Comparison of ENCODE assay signal across 8 mouse cellular contexts in genomic region chr2:163438619-163439451, GRCm38 (mm10). TPM values are rescaled to one million over a fixed set of nuclear protein-coding genes. Genes with fewer than 3 reads are reported as not detected.
DNase-seq lines count a peak whose midpoint lies in the region; ATAC-seq lines count a peak whose summit lies in the region.

No protein-coding gene starts in this region.

- peak overlapping the region; percentile 17; the same call in 1 of the 2 replicates for H3K4me3 ChIP-seq in lung, embryonic 15.5 days
- H3K4me3 ChIP-seq in forebrain, embryonic 13.5 days = peak overlapping the region; percentile 80
- peak overlapping the region; percentile 36 for H3K4me3 ChIP-seq in kidney, embryonic 14.5 days (ENCODE audit: low read length)
- peak overlapping the region; percentile 82 for H3K4me3 ChIP-seq in midbrain, embryonic 10.5 days

- ATAC-seq in lung, embryonic 15.5 days (ENCODE audit: borderline replicate concordance, extremely low read depth, low FRiP score, low TSS enrichment) = no peak
- ATAC-seq in forebrain, embryonic 13.5 days = peak; percentile 69
- ATAC-seq in kidney, embryonic 14.5 days (ENCODE audit: low FRiP score, low TSS enrichment) = peak; percentile 57; the same call in 1 of the 2 replicates

- no peaks in the 10 kb centered on the region for H3K9me3 ChIP-seq in lung, embryonic 15.5 days
- H3K9me3 ChIP-seq in forebrain, embryonic 13.5 days (replicated peaks) = no peaks in the 10 kb centered on the region
- H3K9me3 ChIP-seq in kidney, embryonic 14.5 days (ENCODE audit: control insufficient read depth, low read length) = no peaks in the 10 kb centered on the region
- H3K9me3 ChIP-seq in midbrain, embryonic 10.5 days (replicated peaks) = no peaks in the 10 kb centered on the region

- WGBS in lung, embryonic 15.5 days = 2% methylated on average over 30 of the region's 30 CpGs
- WGBS in forebrain, embryonic 13.5 days = 1% methylated on average over 30 of the region's 30 CpGs
- 3% methylated on average over 30 of the region's 30 CpGs for WGBS in kidney, embryonic 14.5 days
- WGBS in midbrain, embryonic 10.5 days = 2% methylated on average over 30 of the region's 30 CpGs

- no peak for DNase-seq in lung, postnatal 25 days (ENCODE audit: low spot score)
- peak; percentile 67 for DNase-seq in brain, adult 2 months (ENCODE audit: low read depth, low spot score)
- peak; percentile 53 for DNase-seq in midbrain, embryonic 10.5 days (ENCODE audit: low spot score)
- peak; percentile 61 for DNase-seq in testis, postnatal 14 days (ENCODE audit: low spot score)
- DNase-seq in T-cell, adult 2 months (ENCODE audit: low spot score) = no peak

- H3K27ac ChIP-seq in lung, embryonic 15.5 days = no peak overlapping the region
- peak overlapping the region; percentile 71 for H3K27ac ChIP-seq in forebrain, embryonic 13.5 days
- no peak overlapping the region for H3K27ac ChIP-seq in kidney, embryonic 14.5 days (ENCODE audit: low read depth, low read length)
- H3K27ac ChIP-seq in midbrain, embryonic 10.5 days (replicated peaks) = peak overlapping the region; percentile 86

- no peaks in the 10 kb centered on the region for H3K36me3 ChIP-seq in lung, embryonic 15.5 days
- no peaks in the 10 kb centered on the region for H3K36me3 ChIP-seq in forebrain, embryonic 13.5 days (ENCODE audit: poor library complexity, severe bottlenecking)
- H3K36me3 ChIP-seq in kidney, embryonic 14.5 days (ENCODE audit: control insufficient read depth, insufficient read depth, low read length) = no peaks in the 10 kb centered on the region
- H3K36me3 ChIP-seq in midbrain, embryonic 10.5 days = no peaks in the 10 kb centered on the region

- H3K4me2 ChIP-seq in lung, embryonic 15.5 days = peak overlapping the region; percentile 46
- peak overlapping the region; percentile 71 for H3K4me2 ChIP-seq in forebrain, embryonic 13.5 days
- H3K4me2 ChIP-seq in kidney, embryonic 14.5 days (replicated peaks; ENCODE audit: low read depth, low read length) = peak overlapping the region; percentile 46

- peaks cover 8% of the 10 kb centered on the region for H3K4me1 ChIP-seq in lung, embryonic 15.5 days
- peaks cover 33% of the 10 kb centered on the region for H3K4me1 ChIP-seq in forebrain, embryonic 13.5 days
- H3K4me1 ChIP-seq in kidney, embryonic 14.5 days (ENCODE audit: control insufficient read depth, insufficient read depth, low read length) = 0 out of 2 replicates have a peak, but pooled peaks cover 6% of the 10 kb centered on the region
- peaks cover 34% of the 10 kb centered on the region for H3K4me1 ChIP-seq in midbrain, embryonic 10.5 days

- peaks cover 28% of the 10 kb centered on the region for H3K27me3 ChIP-seq in lung, embryonic 15.5 days
- H3K27me3 ChIP-seq in forebrain, embryonic 13.5 days = 0 out of 2 replicates have a peak, but pooled peaks cover 3% of the 10 kb centered on the region
- peaks cover 11% of the 10 kb centered on the region for H3K27me3 ChIP-seq in kidney, embryonic 14.5 days (ENCODE audit: control insufficient read depth, insufficient read depth, low read length)
- peaks cover 23% of the 10 kb centered on the region for H3K27me3 ChIP-seq in midbrain, embryonic 10.5 days (ENCODE audit: low read depth, poor library complexity, severe bottlenecking)

- H3K9ac ChIP-seq in lung, embryonic 15.5 days = no peak overlapping the region
- peak overlapping the region; percentile 84 for H3K9ac ChIP-seq in forebrain, embryonic 13.5 days
- H3K9ac ChIP-seq in kidney, embryonic 14.5 days (ENCODE audit: low read depth, low read length) = no peak overlapping the region

RNA-seq across cellular contexts. Expression of gene Gdap1l1, which starts 0.6 kb away (rescaled TPM):
- polyA plus RNA-seq in lung, embryonic 15.5 days (2015; fragmentation: Nextera tagmentation; extraction: Ambion mirVana) = 0.62 and 1.3 TPM in 2 replicates
- 79.5 and 82.0 TPM in 2 replicates for polyA plus RNA-seq in forebrain, embryonic 13.5 days (2015; fragmentation: Nextera tagmentation; extraction: Ambion mirVana)
- polyA plus RNA-seq in kidney, embryonic 14.5 days (2014; fragmentation: Nextera tagmentation; extraction: Ambion mirVana) = 0.41 and 0.74 TPM in 2 replicates
- 20.0 and 30.2 TPM in 2 replicates for polyA plus RNA-seq in midbrain, embryonic 10.5 days (2016; fragmentation: Nextera tagmentation; extraction: Ambion mirVana)

RNA-seq across cellular contexts. Expression of gene Oser1, which starts 14.3 kb away (rescaled TPM):
- polyA plus RNA-seq in lung, embryonic 15.5 days (2015; fragmentation: Nextera tagmentation; extraction: Ambion mirVana) = 90.1 and 94.5 TPM in 2 replicates
- 80.1 and 83.3 TPM in 2 replicates for polyA plus RNA-seq in forebrain, embryonic 13.5 days (2015; fragmentation: Nextera tagmentation; extraction: Ambion mirVana)
- polyA plus RNA-seq in kidney, embryonic 14.5 days (2014; fragmentation: Nextera tagmentation; extraction: Ambion mirVana) = 74.4 and 93.3 TPM in 2 replicates
- 92.7 and 99.9 TPM in 2 replicates for polyA plus RNA-seq in midbrain, embryonic 10.5 days (2016; fragmentation: Nextera tagmentation; extraction: Ambion mirVana)

RNA-seq across cellular contexts. Expression of gene Fitm2, which starts 33.6 kb away (rescaled TPM):
- 9.7 and 10.1 TPM in 2 replicates for polyA plus RNA-seq in lung, embryonic 15.5 days (2015; fragmentation: Nextera tagmentation; extraction: Ambion mirVana)
- polyA plus RNA-seq in forebrain, embryonic 13.5 days (2015; fragmentation: Nextera tagmentation; extraction: Ambion mirVana) = 10.2 and 11.0 TPM in 2 replicates
- polyA plus RNA-seq in kidney, embryonic 14.5 days (2014; fragmentation: Nextera tagmentation; extraction: Ambion mirVana) = 5.0 and 9.3 TPM in 2 replicates
- polyA plus RNA-seq in midbrain, embryonic 10.5 days (2016; fragmentation: Nextera tagmentation; extraction: Ambion mirVana) = 9.8 and 11.2 TPM in 2 replicates

RNA-seq across cellular contexts. Expression of gene Jph2, which starts 41.0 kb away (rescaled TPM):
- polyA plus RNA-seq in lung, embryonic 15.5 days (2015; fragmentation: Nextera tagmentation; extraction: Ambion mirVana) = 6.9 and 7.7 TPM in 2 replicates
- polyA plus RNA-seq in forebrain, embryonic 13.5 days (2015; fragmentation: Nextera tagmentation; extraction: Ambion mirVana) = 0.12 and 0.18 TPM in 2 replicates
- polyA plus RNA-seq in kidney, embryonic 14.5 days (2014; fragmentation: Nextera tagmentation; extraction: Ambion mirVana) = 1.0 and 1.6 TPM in 2 replicates
- polyA plus RNA-seq in midbrain, embryonic 10.5 days (2016; fragmentation: Nextera tagmentation; extraction: Ambion mirVana) = 0.32 and 0.59 TPM in 2 replicates

RNA-seq across cellular contexts. Expression of gene R3hdml, which starts 53.3 kb away (rescaled TPM):
- 0.14 TPM in 1 of 2 replicates, not detected in the other for polyA plus RNA-seq in lung, embryonic 15.5 days (2015; fragmentation: Nextera tagmentation; extraction: Ambion mirVana)
- polyA plus RNA-seq in forebrain, embryonic 13.5 days (2015; fragmentation: Nextera tagmentation; extraction: Ambion mirVana) = 0.16 TPM in 1 of 2 replicates, not detected in the other
- polyA plus RNA-seq in kidney, embryonic 14.5 days (2014; fragmentation: Nextera tagmentation; extraction: Ambion mirVana) = 26.3 and 29.5 TPM in 2 replicates
- polyA plus RNA-seq in midbrain, embryonic 10.5 days (2016; fragmentation: Nextera tagmentation; extraction: Ambion mirVana) = not detected in 2 replicates

Comparison
In these comparisons a context has a peak if more than half of its experiments do, and no peak if none do; other contexts are left out.
1. H3K27ac ChIP-seq: peak in forebrain, embryonic 13.5 days (single experiment) and midbrain, embryonic 10.5 days (single experiment); none in lung, embryonic 15.5 days (single experiment) and kidney, embryonic 14.5 days (single experiment).
2. H3K4me3 ChIP-seq: peak in every context shown above with its lines; median percentile 82 in midbrain, embryonic 10.5 days; 80 in forebrain, embryonic 13.5 days; 36 in kidney, embryonic 14.5 days; 17 in lung, embryonic 15.5 days.
3. DNase-seq: peak in brain, adult 2 months (single experiment), midbrain, embryonic 10.5 days (single experiment) and testis, postnatal 14 days (single experiment); none in lung, postnatal 25 days (single experiment) and T-cell, adult 2 months (single experiment).
4. Peak in every context shown above with its lines, with median percentiles within 50 percentile points of each other: H3K4me2 ChIP-seq.